ENCODE assay signal across 11 mouse cellular contexts in the genomic region with DNA sequence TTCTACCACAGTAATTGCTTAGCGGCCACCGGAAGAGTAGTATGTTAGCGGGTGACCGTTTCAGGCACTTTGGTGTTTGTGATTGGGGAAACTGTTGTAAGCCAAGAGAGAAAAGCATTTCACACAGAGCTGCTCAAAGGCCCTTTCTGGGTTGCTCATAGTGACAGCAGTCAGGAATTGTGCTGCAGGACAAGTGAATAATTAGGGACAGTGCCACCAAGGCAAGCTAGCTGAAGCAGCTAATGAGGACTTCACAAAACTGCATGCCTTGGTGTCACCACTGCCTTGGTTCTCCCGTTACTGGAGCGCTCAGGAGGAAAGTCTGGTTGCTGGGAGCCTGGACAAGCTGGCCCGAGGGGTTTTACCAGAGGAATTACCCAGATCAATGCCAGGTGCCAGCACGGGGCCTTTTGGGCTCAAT.
DNase-seq lines count a peak whose midpoint lies in the region; ATAC-seq lines count a peak whose summit lies in the region.
"Had no signal": no experiment of that assay in that cellular context is flagged by ENCODE, and none has a peak within 500 bp of the region (broad histone marks: within the 10 kb centered on the region; RNA-seq: fewer than 3 reads in every experiment).

No protein-coding gene starts in this region.

- H3K4me1 ChIP-seq in embryonic facial prominence, embryonic 10.5 days: peaks cover 3% of the 10 kb centered on the region; the same call in 1 of the 2 replicates
- H3K4me1 ChIP-seq in hindbrain, embryonic 15.5 days (replicated peaks): 0 out of 2 replicates have a peak, but pooled peaks cover 3% of the 10 kb centered on the region

- peak; percentile 88 for ATAC-seq in hindbrain, embryonic 15.5 days (ENCODE audit: low FRiP score, low read depth)

- H3K4me3 ChIP-seq in embryonic facial prominence, embryonic 10.5 days: no peak overlapping the region
- no peak overlapping the region for H3K4me3 ChIP-seq in hindbrain, embryonic 15.5 days

- no peaks in the 10 kb centered on the region for H3K36me3 ChIP-seq in embryonic facial prominence, embryonic 10.5 days (replicated peaks)
- H3K36me3 ChIP-seq in hindbrain, embryonic 15.5 days: no peaks in the 10 kb centered on the region

- no peaks in the 10 kb centered on the region for H3K27me3 ChIP-seq in embryonic facial prominence, embryonic 10.5 days (replicated peaks; ENCODE audit: low read depth, poor library complexity, severe bottlenecking)
- no peaks in the 10 kb centered on the region for H3K27me3 ChIP-seq in hindbrain, embryonic 15.5 days

- no peak overlapping the region for H3K9ac ChIP-seq in hindbrain, embryonic 15.5 days
- H3K9ac ChIP-seq: liver, embryonic 14.5 days had no signal

- peak; percentile 11 for DNase-seq in kidney, postnatal 14 days
- DNase-seq in kidney, postnatal 10 days: no peak
- peak; percentile 91 for DNase-seq in Muller cell, postnatal 12 days (ENCODE audit: inconsistent ontology term)
- DNase-seq in embryonic facial prominence, embryonic 10.5 days (ENCODE audit: low spot score): peak; percentile 21
- DNase-seq in right cerebral cortex, postnatal 4 days: no peak
- DNase-seq in urinary bladder, postnatal 25 days (ENCODE audit: low spot score): no peak
- DNase-seq: adrenal gland, postnatal 14 days; kidney, postnatal 25 days had no signal

- WGBS in embryonic facial prominence, embryonic 10.5 days: 71% methylated on average over 8 of the region's 8 CpGs
- WGBS in hindbrain, embryonic 15.5 days: 54% methylated on average over 8 of the region's 8 CpGs

- H3K27ac ChIP-seq in embryonic facial prominence, embryonic 10.5 days (replicated peaks): no peak overlapping the region
- no peak overlapping the region for H3K27ac ChIP-seq in hindbrain, embryonic 15.5 days (replicated peaks)
- H3K27ac ChIP-seq: liver, embryonic 14.5 days had no signal

- H3K4me2 ChIP-seq in hindbrain, embryonic 15.5 days: no peak overlapping the region
- H3K4me2 ChIP-seq: heart, embryonic 11.5 days had no signal

- H3K9me3 ChIP-seq in embryonic facial prominence, embryonic 10.5 days: no peaks in the 10 kb centered on the region
- no peaks in the 10 kb centered on the region for H3K9me3 ChIP-seq in hindbrain, embryonic 15.5 days

Comparison
In these comparisons a context has a peak if more than half of its experiments do, and no peak if none do; other contexts are left out.
1. DNase-seq: peak in kidney, postnatal 14 days (single experiment), Muller cell, postnatal 12 days (single experiment) and embryonic facial prominence, embryonic 10.5 days (single experiment); none in kidney, postnatal 10 days (single experiment), right cerebral cortex, postnatal 4 days (single experiment) and urinary bladder, postnatal 25 days (single experiment).